Mouse (Mus musculus) megakaryocyte progenitor cell, adult 5-6 weeks (primary cell): Measurements from ENCODE around the gene Scgb2b17. TPM values are rescaled to one million over a fixed set of nuclear protein-coding genes. Genes with fewer than 3 reads are reported as not detected.
"Not testable (repeated sequence)": the region's sequence is repeated elsewhere in the genome, so short reads cannot be mapped to it uniquely, and the experiment has no call there.

ENCODE experiments used
- ATAC-seq: replicated peaks from 2 replicates; pipeline ENCODE4 v1.8.0; 2016; ENCODE audit warnings: mild to moderate bottlenecking, moderate TSS enrichment, inconsistent platforms; ENCODE audit not compliant: poor library complexity
- total RNA-seq, 2 experiments: library from RNA; stranded (forward) in 1 of 2; stranded (reverse) in 1 of 2; fragments of 157-497, 149-512 nt in 1 of 2; fragments of 200-1000 nt in 1 of 2; gene quantifications; 2 replicates each; pipeline versions ENCODE4 v1.2.3 to v1.2.4; 2015 to 2017

Gene Scgb2b17
- not detected in 2 replicates for total RNA-seq (2015)
- not detected in 2 replicates for total RNA-seq (2017)

- ATAC-seq = not testable (repeated sequence)
Observed at GRCm38 (mm10) chr7:33056461-33056860, at the start of gene Scgb2b17. Gene Scgb2b17 (minus strand): TSS chr7:33056561.

GRCm38 (mm10) chr7:33063149-33063548, 6.8 kb upstream of the Scgb2b17 start, which contains the start of gene Scgb1b17:
Gene Scgb1b17 (plus strand): TSS chr7:33063449.
- not testable (repeated sequence) for ATAC-seq

Other genes starting within 250 kb of the Scgb2b17 start
- not detected in 2 replicates for gene Scgb2b15, start 226.9 kb downstream of the Scgb2b17 start, total RNA-seq (2015)
- gene Scgb2b15, start 226.9 kb downstream of the Scgb2b17 start, total RNA-seq (2017) = not detected in 2 replicates
- gene Scgb1b15, start 220.0 kb downstream of the Scgb2b17 start, total RNA-seq (2015) = not detected in 2 replicates
- gene Scgb1b15, start 220.0 kb downstream of the Scgb2b17 start, total RNA-seq (2017) = not detected in 2 replicates
- not detected in 2 replicates for gene Scgb1b17, start 6.9 kb upstream of the Scgb2b17 start, total RNA-seq (2015)
- gene Scgb1b17, start 6.9 kb upstream of the Scgb2b17 start, total RNA-seq (2017) = not detected in 2 replicates
- gene Scgb2b18, start 117.3 kb upstream of the Scgb2b17 start, total RNA-seq (2015) = not detected in 2 replicates
- not detected in 2 replicates for gene Scgb2b18, start 117.3 kb upstream of the Scgb2b17 start, total RNA-seq (2017)
- gene Scgb1b18, start 129.0 kb upstream of the Scgb2b17 start, total RNA-seq (2015) = not detected in 2 replicates
- gene Scgb1b18, start 129.0 kb upstream of the Scgb2b17 start, total RNA-seq (2017) = not detected in 2 replicates
- not detected in 2 replicates for gene Scgb2b19, start 223.8 kb upstream of the Scgb2b17 start, total RNA-seq (2015)
- not detected in 2 replicates for gene Scgb2b19, start 223.8 kb upstream of the Scgb2b17 start, total RNA-seq (2017)
- gene Scgb1b19, start 230.7 kb upstream of the Scgb2b17 start, total RNA-seq (2015) = not detected in 2 replicates
- gene Scgb1b19, start 230.7 kb upstream of the Scgb2b17 start, total RNA-seq (2017) = not detected in 2 replicates